Mouse (Mus musculus): ENCODE measurements around the gene D630045J12Rik. TPM values are rescaled to one million over a fixed set of nuclear protein-coding genes. Genes with fewer than 3 reads are reported as not detected.

D630045J12Rik gene
- polyA plus RNA-seq, 1 experiment from 2014 or later = 8.1 TPM

GRCm38 (mm10) chr6:38165385-38165784 lies 88.4 kb downstream of the D630045J12Rik start:
- H3K27me3 ChIP-seq (replicated peaks; ENCODE audit: low read depth, poor library complexity, severe bottlenecking) = no peaks in the 10 kb centered on the region
- H3K27ac ChIP-seq (replicated peaks) = peak overlapping the region; percentile 82
- WGBS = 42% methylated on average over 6 of the region's 6 CpGs
- peaks cover 75% of the 10 kb centered on the region for H3K36me3 ChIP-seq (replicated peaks)
- peak overlapping the region; percentile 30; the same call in 1 of the 2 replicates for H3K4me3 ChIP-seq
- peak; percentile 65 for DNase-seq (ENCODE audit: low spot score)
- H3K4me1 ChIP-seq = peaks cover 46% of the 10 kb centered on the region
- no peaks in the 10 kb centered on the region for H3K9me3 ChIP-seq

- peaks cover 68% of the 10 kb centered on the region for H3K36me3 ChIP-seq (replicated peaks)
- H3K9me3 ChIP-seq = no peaks in the 10 kb centered on the region
Observed at GRCm38 (mm10) chr6:38164705-38165104, 89.1 kb downstream of the D630045J12Rik start.

GRCm38 (mm10) chr6:38162825-38163504 lies 90.8 kb downstream of the D630045J12Rik start:
- no peak for DNase-seq (ENCODE audit: low spot score)
- H3K4me1 ChIP-seq = peaks cover 61% of the 10 kb centered on the region
- WGBS = 78% methylated on average over 14 of the region's 14 CpGs
- no peak overlapping the region for H3K4me3 ChIP-seq
- H3K36me3 ChIP-seq (replicated peaks) = peaks cover 57% of the 10 kb centered on the region
- no peaks in the 10 kb centered on the region for H3K9me3 ChIP-seq
- no peak overlapping the region for H3K27ac ChIP-seq (replicated peaks)
- no peaks in the 10 kb centered on the region for H3K27me3 ChIP-seq (replicated peaks; ENCODE audit: low read depth, poor library complexity, severe bottlenecking)

More at GRCm38 (mm10) chr6:38164705-38165104, 89.1 kb downstream of the D630045J12Rik start:
- H3K27ac ChIP-seq (replicated peaks) = peak overlapping the region; percentile 82
- no peak overlapping the region for H3K4me3 ChIP-seq
- peaks cover 48% of the 10 kb centered on the region for H3K4me1 ChIP-seq
- H3K27me3 ChIP-seq (replicated peaks; ENCODE audit: low read depth, poor library complexity, severe bottlenecking) = no peaks in the 10 kb centered on the region
- WGBS = 76% methylated on average over 6 of the region's 6 CpGs
- no peak for DNase-seq (ENCODE audit: low spot score)

GRCm38 (mm10) chr6:38160556-38160955 lies 93.3 kb downstream of the D630045J12Rik start:
- Histone ChIP-seq H3K4me1 (peaks cover 53% of the 10 kb centered on the region), H3K4me3 (no peak overlapping the region), H3K27ac (replicated peaks) (peak overlapping the region; percentile 75), H3K27me3 (replicated peaks; ENCODE audit: low read depth, poor library complexity, severe bottlenecking) (no peaks in the 10 kb centered on the region), H3K9me3 (no peaks in the 10 kb centered on the region), H3K36me3 (replicated peaks) (peaks cover 60% of the 10 kb centered on the region)
- no peak for DNase-seq (ENCODE audit: low spot score)
- 83% methylated on average over 2 of the region's 2 CpGs for WGBS

GRCm38 (mm10) chr6:38160102-38160501 lies 93.7 kb downstream of the D630045J12Rik start:
- WGBS = 18% methylated on average over 3 of the region's 3 CpGs
- Histone ChIP-seq H3K27me3 (replicated peaks; ENCODE audit: low read depth, poor library complexity, severe bottlenecking) (no peaks in the 10 kb centered on the region), H3K9me3 (no peaks in the 10 kb centered on the region), H3K36me3 (replicated peaks) (peaks cover 60% of the 10 kb centered on the region), H3K4me1 (peaks cover 53% of the 10 kb centered on the region), H3K4me3 (no peak overlapping the region), H3K27ac (replicated peaks) (peak overlapping the region; percentile 75)
- peak; percentile 84 for DNase-seq (ENCODE audit: low spot score)

GRCm38 (mm10) chr6:38159576-38159975 lies 94.2 kb downstream of the D630045J12Rik start:
- H3K4me1 ChIP-seq = peaks cover 50% of the 10 kb centered on the region
- H3K9me3 ChIP-seq = no peaks in the 10 kb centered on the region
- no peaks in the 10 kb centered on the region for H3K27me3 ChIP-seq (replicated peaks; ENCODE audit: low read depth, poor library complexity, severe bottlenecking)
- H3K36me3 ChIP-seq (replicated peaks) = peaks cover 60% of the 10 kb centered on the region
- WGBS = 87% methylated on average over 4 of the region's 4 CpGs
- DNase-seq (ENCODE audit: low spot score) = no peak
- no peak overlapping the region for H3K27ac ChIP-seq (replicated peaks)
- no peak overlapping the region for H3K4me3 ChIP-seq

GRCm38 (mm10) chr6:38157925-38158324 lies 95.9 kb downstream of the D630045J12Rik start:
- H3K9me3 ChIP-seq = no peaks in the 10 kb centered on the region
- no peaks in the 10 kb centered on the region for H3K27me3 ChIP-seq (replicated peaks; ENCODE audit: low read depth, poor library complexity, severe bottlenecking)
- 80% methylated on average over 16 of the region's 16 CpGs for WGBS
- no peak overlapping the region for H3K4me3 ChIP-seq
- H3K27ac ChIP-seq (replicated peaks) = 0 out of 2 replicates have a peak overlapping the region, but pooled peaks have one; percentile 10
- peaks cover 39% of the 10 kb centered on the region for H3K4me1 ChIP-seq
- DNase-seq (ENCODE audit: low spot score) = no peak
- H3K36me3 ChIP-seq (replicated peaks) = peaks cover 59% of the 10 kb centered on the region

- DNase-seq (ENCODE audit: low spot score) = no peak
- H3K4me3 ChIP-seq = no peak overlapping the region
- H3K9me3 ChIP-seq = no peaks in the 10 kb centered on the region
- WGBS = 88% methylated on average over 5 of the region's 5 CpGs
- H3K4me1 ChIP-seq = peaks cover 40% of the 10 kb centered on the region
- H3K27me3 ChIP-seq (replicated peaks; ENCODE audit: low read depth, poor library complexity, severe bottlenecking) = no peaks in the 10 kb centered on the region
- H3K27ac ChIP-seq (replicated peaks) = no peak overlapping the region
- H3K36me3 ChIP-seq (replicated peaks) = peaks cover 64% of the 10 kb centered on the region
Observed at GRCm38 (mm10) chr6:38156204-38156603, 97.6 kb downstream of the D630045J12Rik start.

GRCm38 (mm10) chr6:38152305-38152704 lies 101.5 kb downstream of the D630045J12Rik start:
- Histone ChIP-seq H3K4me3 (no peak overlapping the region), H3K27me3 (replicated peaks; ENCODE audit: low read depth, poor library complexity, severe bottlenecking) (no peaks in the 10 kb centered on the region), H3K4me1 (peaks cover 36% of the 10 kb centered on the region), H3K9me3 (no peaks in the 10 kb centered on the region), H3K27ac (replicated peaks) (0 out of 2 replicates have a peak overlapping the region, but pooled peaks have one; percentile 16), H3K36me3 (replicated peaks) (peaks cover 77% of the 10 kb centered on the region)
- DNase-seq (ENCODE audit: low spot score) = no peak
- 89% methylated on average over 11 of the region's 11 CpGs for WGBS

- WGBS = 89% methylated on average over 19 of the region's 19 CpGs
- no peaks in the 10 kb centered on the region for H3K27me3 ChIP-seq (replicated peaks; ENCODE audit: low read depth, poor library complexity, severe bottlenecking)
- no peak overlapping the region for H3K4me3 ChIP-seq
- peaks cover 45% of the 10 kb centered on the region for H3K4me1 ChIP-seq
- H3K27ac ChIP-seq (replicated peaks) = no peak overlapping the region
- H3K9me3 ChIP-seq = no peaks in the 10 kb centered on the region
- peaks cover 77% of the 10 kb centered on the region for H3K36me3 ChIP-seq (replicated peaks)
- DNase-seq (ENCODE audit: low spot score) = no peak
Observed at GRCm38 (mm10) chr6:38149483-38149882, 104.3 kb downstream of the D630045J12Rik start.

GRCm38 (mm10) chr6:38148626-38149025 lies 105.2 kb downstream of the D630045J12Rik start:
- WGBS = 92% methylated on average over 10 of the region's 10 CpGs
- Histone ChIP-seq H3K27ac (replicated peaks) (no peak overlapping the region), H3K36me3 (replicated peaks) (peaks cover 78% of the 10 kb centered on the region), H3K4me3 (no peak overlapping the region), H3K4me1 (peaks cover 45% of the 10 kb centered on the region), H3K9me3 (no peaks in the 10 kb centered on the region), H3K27me3 (replicated peaks; ENCODE audit: low read depth, poor library complexity, severe bottlenecking) (no peaks in the 10 kb centered on the region)
- DNase-seq (ENCODE audit: low spot score) = no peak

GRCm38 (mm10) chr6:38147301-38147700 lies 106.5 kb downstream of the D630045J12Rik start:
- Histone ChIP-seq H3K27ac (replicated peaks) (no peak overlapping the region), H3K4me3 (no peak overlapping the region), H3K27me3 (replicated peaks; ENCODE audit: low read depth, poor library complexity, severe bottlenecking) (no peaks in the 10 kb centered on the region), H3K4me1 (peaks cover 42% of the 10 kb centered on the region), H3K36me3 (replicated peaks) (peaks cover 78% of the 10 kb centered on the region), H3K9me3 (no peaks in the 10 kb centered on the region)
- DNase-seq (ENCODE audit: low spot score) = no peak
- 77% methylated on average over 5 of the region's 5 CpGs for WGBS

GRCm38 (mm10) chr6:38145463-38146065 lies 108.2 kb downstream of the D630045J12Rik start:
- DNase-seq (ENCODE audit: low spot score) = no peak

More at GRCm38 (mm10) chr6:38145463-38146065, 108.2 kb downstream of the D630045J12Rik start:
- Histone ChIP-seq H3K4me1 (peaks cover 35% of the 10 kb centered on the region), H3K36me3 (replicated peaks) (peaks cover 80% of the 10 kb centered on the region), H3K27ac (replicated peaks) (peak overlapping the region; percentile 35; the same call in 1 of the 2 replicates), H3K4me3 (no peak overlapping the region), H3K9me3 (no peaks in the 10 kb centered on the region), H3K27me3 (replicated peaks; ENCODE audit: low read depth, poor library complexity, severe bottlenecking) (no peaks in the 10 kb centered on the region)
- WGBS = 56% methylated on average over 8 of the region's 8 CpGs
